Mouse (Mus musculus) CH12.LX (cell line): Measurements from ENCODE around the gene Cdh22. TPM values are rescaled to one million over a fixed set of nuclear protein-coding genes. Genes with fewer than 3 reads are reported as not detected.

Source experiments
- DNase-seq: peaks from one replicate; pipeline ENCODE4 v3.0.0-alpha.2; 2013; ENCODE audit errors: extremely low read depth
- H3K27ac ChIP-seq: 2 replicates; pipeline ENCODE4 v1.5.1; 2012; ENCODE audit warnings: low read depth, mild to moderate bottlenecking, control low read depth, moderate library complexity; ENCODE audit not compliant: insufficient read depth
- H3K27me3 ChIP-seq: replicated peaks from 2 replicates; pipeline ENCODE3; 2012; ENCODE audit warnings: inconsistent platforms
- H3K36me3 ChIP-seq, 2 experiments: replicated peaks in 1 of 2; 2 replicates each; pipeline versions ENCODE3 to v1.6.1; 2012; ENCODE audit warnings: inconsistent platforms in 1 of 2, low read length in 1 of 2, mild to moderate bottlenecking in 1 of 2, mixed read lengths in 1 of 2, moderate library complexity in 1 of 2; ENCODE audit not compliant: control insufficient read depth in 1 of 2, insufficient read depth in 1 of 2
- H3K4me1 ChIP-seq, 2 experiments: 2 replicates each; pipeline ENCODE4 v1.6.1; 2012; ENCODE audit warnings: inconsistent platforms in 1 of 2, moderate library complexity in 1 of 2; ENCODE audit not compliant: insufficient read depth in 2 of 2, control insufficient read depth in 1 of 2
- H3K4me2 ChIP-seq: 2 replicates; pipeline ENCODE4 v1.6.1; 2012; ENCODE audit warnings: low read depth, mild to moderate bottlenecking, control low read depth; ENCODE audit not compliant: poor library complexity, insufficient read depth, severe bottlenecking
- H3K4me3 ChIP-seq, 3 experiments: fragments of 150-350 bp in 1 of 3; sonication (generic) in 1 of 3; replicated peaks in 1 of 3; 2 replicates each; pipeline versions ENCODE3 to v1.5.1; 2011 to 2012; ENCODE audit warnings: low read depth in 2 of 3, low read length in 2 of 3, mild to moderate bottlenecking in 2 of 3, moderate library complexity in 2 of 3, control low read depth in 1 of 3, improper control_type of control experiment in 1 of 3, inconsistent platforms in 1 of 3, mixed read lengths in 1 of 3; ENCODE audit not compliant: poor library complexity in 1 of 3
- H3K79me2 ChIP-seq: replicated peaks from 2 replicates; pipeline ENCODE4 v1.6.1; 2012; ENCODE audit warnings: mild to moderate bottlenecking, moderate library complexity; ENCODE audit not compliant: control insufficient read depth, poor library complexity, insufficient read depth, severe bottlenecking; ENCODE audit errors: extremely low read depth
- H3K9ac ChIP-seq: 2 replicates; pipeline ENCODE4 v1.6.1; 2012; ENCODE audit warnings: low read depth, mild to moderate bottlenecking, control low read depth, moderate library complexity; ENCODE audit not compliant: insufficient read depth
- H3K9me3 ChIP-seq: replicated peaks from 2 replicates; pipeline ENCODE3; 2012; ENCODE audit warnings: low read length, inconsistent platforms, mixed read lengths
- BHLHE40 ChIP-seq: IDR thresholded peaks from 2 replicates; pipeline ENCODE4 v1.6.1; 2011; ENCODE audit warnings: mild to moderate bottlenecking, low read depth, low read length, improper control_type of control experiment
- CHD2 ChIP-seq: IDR thresholded peaks from 2 replicates; pipeline ENCODE4 v1.6.1; 2011; ENCODE audit warnings: low read length, improper control_type of control experiment
- CTCF ChIP-seq, 2 experiments: IDR thresholded peaks in 1 of 2; conservative IDR thresholded peaks in 1 of 2; 2 replicates each; pipeline ENCODE4 v1.5.1; 2011 to 2012; ENCODE audit warnings: low read depth in 2 of 2, low read length in 2 of 2, improper control_type of control experiment in 1 of 2, inconsistent platforms in 1 of 2, mild to moderate bottlenecking in 1 of 2, moderate library complexity in 1 of 2
- E2F4 ChIP-seq: IDR thresholded peaks from 2 replicates; pipeline ENCODE4 v1.6.1; 2011; ENCODE audit warnings: low read depth, low read length, improper control_type of control experiment; ENCODE audit not compliant: insufficient replicate concordance
- ELF1 ChIP-seq: IDR thresholded peaks from 2 replicates; pipeline ENCODE4 v1.6.1; 2014; ENCODE audit warnings: low read depth, mild to moderate bottlenecking, inconsistent platforms, low read length, improper control_type of control experiment
- ETS1 ChIP-seq: conservative IDR thresholded peaks from 2 replicates; pipeline ENCODE4 v1.6.1; 2012; ENCODE audit warnings: low read depth, mild to moderate bottlenecking, inconsistent platforms, low read length, improper control_type of control experiment, moderate library complexity
- GABPA ChIP-seq: IDR thresholded peaks from 2 replicates; pipeline ENCODE4 v1.6.1; 2012; ENCODE audit warnings: low read depth, low read length, improper control_type of control experiment, inconsistent platforms; ENCODE audit not compliant: insufficient replicate concordance
- HCFC1 ChIP-seq: IDR thresholded peaks from 2 replicates; pipeline ENCODE4 v1.6.1; 2012; ENCODE audit warnings: low read depth, mild to moderate bottlenecking, inconsistent platforms, low read length, improper control_type of control experiment
- JUN ChIP-seq: IDR thresholded peaks from 2 replicates; pipeline ENCODE4 v1.6.1; 2011; ENCODE audit warnings: low read depth, mild to moderate bottlenecking, low read length, improper control_type of control experiment, moderate library complexity; ENCODE audit not compliant: insufficient read depth
- KAT2A ChIP-seq: IDR thresholded peaks from 2 replicates; pipeline ENCODE4 v1.6.1; 2012; ENCODE audit warnings: low read length, improper control_type of control experiment, inconsistent platforms; ENCODE audit not compliant: insufficient replicate concordance
- MAFK ChIP-seq: IDR thresholded peaks from 2 replicates; pipeline ENCODE4 v1.6.1; 2011; ENCODE audit warnings: low read length, improper control_type of control experiment; ENCODE audit not compliant: insufficient replicate concordance
- MAX ChIP-seq: IDR thresholded peaks from 2 replicates; pipeline ENCODE4 v1.6.1; 2011; ENCODE audit warnings: low read length, improper control_type of control experiment
- MAZ ChIP-seq: IDR thresholded peaks from 2 replicates; pipeline ENCODE4 v1.6.1; 2012; ENCODE audit warnings: low read depth, mild to moderate bottlenecking, inconsistent platforms, low read length, improper control_type of control experiment, moderate library complexity
- MEF2A ChIP-seq: IDR thresholded peaks from 2 replicates; pipeline ENCODE4 v1.6.1; 2014; ENCODE audit warnings: low read depth, mild to moderate bottlenecking, inconsistent platforms, low read length, improper control_type of control experiment, borderline replicate concordance
- MXI1 ChIP-seq: IDR thresholded peaks from 2 replicates; pipeline ENCODE4 v1.6.1; 2011; ENCODE audit warnings: mild to moderate bottlenecking, low read depth, low read length, improper control_type of control experiment
- NELFE ChIP-seq: IDR thresholded peaks from 2 replicates; pipeline ENCODE4 v1.6.1; 2011; ENCODE audit warnings: low read depth, low read length, improper control_type of control experiment
- NRF1 ChIP-seq: IDR thresholded peaks from 2 replicates; pipeline ENCODE4 v1.6.1; 2014; ENCODE audit warnings: low read depth, mild to moderate bottlenecking, inconsistent platforms, low read length, improper control_type of control experiment, moderate library complexity
- PAX5 ChIP-seq: IDR thresholded peaks from 2 replicates; pipeline ENCODE4 v1.6.1; 2012; ENCODE audit warnings: low read length, inconsistent platforms, mixed read lengths
- POLR2A ChIP-seq: IDR thresholded peaks from 2 replicates; pipeline ENCODE4 v1.6.1; 2011; ENCODE audit warnings: low read depth, mild to moderate bottlenecking, improper control_type of control experiment, low read length
- RAD21 ChIP-seq: IDR thresholded peaks from 2 replicates; pipeline ENCODE4 v1.6.1; 2011; ENCODE audit warnings: low read depth, mild to moderate bottlenecking, low read length, improper control_type of control experiment, moderate library complexity
- RCOR1 ChIP-seq: conservative IDR thresholded peaks from 2 replicates; pipeline ENCODE4 v1.6.1; 2012; ENCODE audit warnings: low read depth, mild to moderate bottlenecking, inconsistent platforms, low read length, improper control_type of control experiment
- SIN3A ChIP-seq: IDR thresholded peaks from 2 replicates; pipeline ENCODE4 v1.6.1; 2012; ENCODE audit warnings: low read length, improper control_type of control experiment, inconsistent platforms
- SMC3 ChIP-seq: IDR thresholded peaks from 2 replicates; pipeline ENCODE4 v1.6.1; 2011; ENCODE audit warnings: low read depth, low read length, improper control_type of control experiment
- TBP ChIP-seq: conservative IDR thresholded peaks from 2 replicates; pipeline ENCODE4 v1.6.1; 2011; ENCODE audit warnings: low read depth, low read length, improper control_type of control experiment
- TCF12 ChIP-seq: IDR thresholded peaks from 2 replicates; pipeline ENCODE4 v1.6.1; 2014; ENCODE audit warnings: low read depth, mild to moderate bottlenecking, inconsistent platforms, low read length, improper control_type of control experiment
- UBTF ChIP-seq: IDR thresholded peaks from 2 replicates; pipeline ENCODE4 v1.6.1; 2012; ENCODE audit warnings: low read depth, mild to moderate bottlenecking, inconsistent platforms, low read length, improper control_type of control experiment, moderate library complexity
- USF2 ChIP-seq: conservative IDR thresholded peaks from 2 replicates; pipeline ENCODE4 v1.6.1; 2011; ENCODE audit warnings: low read depth, low read length, improper control_type of control experiment
- ZKSCAN1 ChIP-seq: IDR thresholded peaks from 2 replicates; pipeline ENCODE4 v1.6.1; 2012; ENCODE audit warnings: low read depth, inconsistent platforms, low read length, improper control_type of control experiment, borderline replicate concordance
- ZMIZ1 ChIP-seq: IDR thresholded peaks from 2 replicates; pipeline ENCODE4 v1.6.1; 2012; ENCODE audit warnings: low read depth, mild to moderate bottlenecking, inconsistent platforms, low read length, improper control_type of control experiment
- ZNF384 ChIP-seq: IDR thresholded peaks from 2 replicates; pipeline ENCODE4 v1.6.1; 2012; ENCODE audit warnings: low read depth, low read length, improper control_type of control experiment, inconsistent platforms
- dilution Hi-C: fragments of 300-500 bp; cut with MboI; formaldehyde crosslinking; loops from 2 replicates; pipeline ENCODE4 v1.14.3; 2020; ENCODE audit warnings: low sequenced_read_pairs; ENCODE audit not compliant: extremely low pct_unique_long_range_greater_than_20kb, extremely low pct_ligation_motif_present
- in situ Hi-C: fragments of 300-500 bp; cut with MboI; formaldehyde crosslinking; loops from 3 replicates; pipeline ENCODE4 v1.14.3; 2019; ENCODE audit warnings: low sequenced_read_pairs, low pct_ligation_motif_present, low pct_unique_long_range_greater_than_20kb, mixed read lengths
- polyA plus RNA-seq: library from polyadenylated mRNA; unstranded; fragments of >175 nt; gene quantifications from 2 replicates; pipeline ENCODE4 v1.2.1, GENCODE M21; 2012; ENCODE audit warnings: low read depth; ENCODE audit not compliant: insufficient read length
- total RNA-seq, 2 experiments: library from RNA; depleted of rRNA; stranded (reverse); fragments of 300-350 nt in 1 of 2; fragments of >200 nt in 1 of 2; gene quantifications; 2 replicates each; pipeline ENCODE4 v1.2.3; 2012 to 2014

Gene Cdh22
- total and polyA plus RNA-seq, 3 experiments = 0.08 TPM; not detected in 2

DNA sequence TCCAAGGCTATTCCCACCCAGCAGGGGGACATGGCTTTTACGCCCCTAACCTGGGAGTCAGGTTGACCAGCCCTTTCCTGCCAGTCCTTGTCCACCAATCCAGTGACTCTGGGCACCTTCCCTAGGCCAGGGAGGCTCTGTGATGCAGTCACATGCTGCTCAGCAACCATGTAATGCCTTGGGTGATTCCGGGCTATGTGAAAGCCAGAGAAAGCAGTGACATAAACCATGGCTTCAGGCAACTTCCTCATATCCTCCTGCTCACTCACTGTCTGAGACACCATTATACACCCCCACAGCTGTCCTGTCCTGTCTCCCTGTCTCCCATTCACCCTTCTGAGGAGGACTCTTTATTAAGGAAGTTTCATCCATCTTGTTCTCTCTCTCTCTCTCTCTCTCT lies 144.0 kb downstream of the Cdh22 start, which contains the start of gene 1700025C18Rik:
Gene 1700025C18Rik (minus strand): TSS at position 101 of the 400 bp plus-strand sequence.
- H3K27ac ChIP-seq = no peak within 1 kb of the TSS
- H3K9ac ChIP-seq = no peak within 1 kb of the TSS
- no peaks in the 10 kb centered on the region for H3K9me3 ChIP-seq
- H3K79me2 ChIP-seq = no peaks in the 10 kb centered on the region
- no peak for TF ChIP-seq ZKSCAN1
- TF ChIP-seq HCFC1 = no peak
- TF ChIP-seq UBTF = no peak
- TF ChIP-seq ELF1 = no peak
- no peak for TF ChIP-seq MAZ
- no peak for TF ChIP-seq SIN3A
- TF ChIP-seq ZMIZ1 = no peak
- TF ChIP-seq ZNF384 = no peak
- no peak for TF ChIP-seq PAX5
- TF ChIP-seq MXI1 = no peak
- TF ChIP-seq RCOR1 = no peak
- no peak for TF ChIP-seq E2F4
- no peak for TF ChIP-seq JUN
- no peak for TF ChIP-seq NRF1
- no peak for TF ChIP-seq BHLHE40
- no peak for TF ChIP-seq ETS1
- no peak for TF ChIP-seq CHD2
- TF ChIP-seq NELFE = no peak
- TF ChIP-seq CTCF (conservative IDR thresholded peaks at IDR 0.05 in 1 of 2, IDR thresholded peaks at IDR 0.05 in 1 of 2; ENCODE audit: low read depth in 2 of 2, low read length in 2 of 2) = no peak
- H3K36me3 ChIP-seq = no peaks in the 10 kb centered on the region
- DNase-seq = no peak
- dilution Hi-C loops (no loop called here), in situ Hi-C loops (no loop called here)
- no peak within 1 kb of the TSS for H3K4me2 ChIP-seq
- peaks cover 63% of the 10 kb centered on the region for H3K27me3 ChIP-seq
- no peak within 1 kb of the TSS for H3K4me3 ChIP-seq
- no peaks in the 10 kb centered on the region for H3K4me1 ChIP-seq

DNA sequence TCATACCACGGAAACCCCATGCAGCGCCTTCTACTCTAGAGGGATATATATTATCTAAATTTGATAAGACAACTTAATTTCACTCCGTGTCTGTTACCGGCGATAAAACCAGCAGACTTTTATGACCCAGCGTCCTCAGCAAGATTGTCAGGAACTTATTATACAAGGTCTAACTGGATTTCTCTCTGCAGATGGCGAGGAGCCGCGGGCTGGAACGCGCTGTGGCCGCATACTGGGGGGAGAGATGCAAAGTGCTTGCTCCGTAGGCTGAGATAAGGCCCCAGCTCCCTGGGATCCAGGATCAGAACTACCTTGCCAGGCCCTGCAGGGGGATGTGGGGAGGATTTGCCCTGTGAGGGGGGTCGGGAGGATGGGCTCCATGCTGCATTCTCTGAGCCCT lies 145.2 kb downstream of the Cdh22 start:
- peaks cover 65% of the 10 kb centered on the region for H3K27me3 ChIP-seq
- H3K79me2 ChIP-seq = no peaks in the 10 kb centered on the region
- dilution Hi-C loops = no loop called here

More for the DNA sequence above, 145.2 kb downstream of the Cdh22 start:
- Histone ChIP-seq H3K9ac (no peak overlapping the region), H3K4me1 (no peaks in the 10 kb centered on the region)
- no peak for TF ChIP-seq ZKSCAN1
- no peak for TF ChIP-seq ETS1
- TF ChIP-seq ZMIZ1 = no peak
- TF ChIP-seq E2F4 = no peak
- no peak for TF ChIP-seq SMC3
- no peak for TF ChIP-seq MEF2A
- TF ChIP-seq USF2 = no peak
- no peak for TF ChIP-seq UBTF
- no peak for TF ChIP-seq HCFC1
- no peak for TF ChIP-seq ZNF384
- TF ChIP-seq MAX = no peak
- TF ChIP-seq POLR2A = no peak
- no peak for TF ChIP-seq MAFK
- no peak for TF ChIP-seq BHLHE40
- no peak for TF ChIP-seq RAD21
- TF ChIP-seq MAZ = no peak
- TF ChIP-seq GABPA = no peak
- no peak for TF ChIP-seq KAT2A
- no peak for TF ChIP-seq TCF12
- no peak for TF ChIP-seq TBP
- TF ChIP-seq, all 38 proteins: peak for 0
- no peaks in the 10 kb centered on the region for H3K9me3 ChIP-seq
- in situ Hi-C loops = no loop called here
- H3K36me3 ChIP-seq = no peaks in the 10 kb centered on the region
- no peak overlapping the region for H3K4me2 ChIP-seq
- DNase-seq = no peak
- H3K27ac ChIP-seq = no peak overlapping the region
- H3K4me3 ChIP-seq = no peak overlapping the region
